Mouse (Mus musculus) adrenal gland, adult 2 months (tissue): ENCODE measurements around the gene Olfr1138. TPM values are rescaled to one million over a fixed set of nuclear protein-coding genes. Genes with fewer than 3 reads are reported as not detected.

Experiments
- DNase-seq: peaks from one replicate; pipeline ENCODE4 v3.0.0; 2021
- long read RNA-seq: library from polyadenylated mRNA; stranded (forward); transcript quantifications from one replicate; pipeline ENCODE4 v2.0.0, GENCODE M21; 2021
- polyA plus RNA-seq: library from polyadenylated mRNA; depleted of rRNA; stranded (reverse); fragments of >200 nt; gene quantifications from 2 replicates; pipeline ENCODE4 v1.2.3, GENCODE M21; 2012; rRNA removed
- total RNA-seq, 2 experiments: library from RNA; stranded (reverse); gene quantifications; 2 replicates each; pipeline ENCODE4 v1.2.3; 2021

The Olfr1138 gene
- not detected for total RNA-seq
- polyA plus RNA-seq, result not detected in 2 replicates
- long read RNA-seq, result 0 reads

- no peak for DNase-seq
Measured at GRCm38 (mm10) chr2:87739878-87740277, at the start of gene Olfr1138. Gene Olfr1138 (minus strand): TSS chr2:87739978.

GRCm38 (mm10) chr2:87779183-87779582 is 39.4 kb upstream of the Olfr1138 start, which contains the start of gene Olfr152:
Gene Olfr152 (plus strand): TSS chr2:87779483.
- DNase-seq, result no peak

- DNase-seq, result no peak
Measured at GRCm38 (mm10) chr2:87776143-87776542, 36.4 kb upstream of the Olfr1138 start.

GRCm38 (mm10) chr2:87753891-87754290 is 14.1 kb upstream of the Olfr1138 start, which contains the start of gene Olfr1141:
Gene Olfr1141 (minus strand): TSS chr2:87753991.
- no peak for DNase-seq

- no peak for DNase-seq
Measured at GRCm38 (mm10) chr2:87743452-87743851, 3.7 kb upstream of the Olfr1138 start, which contains the start of gene Olfr1140. Gene Olfr1140 (plus strand): TSS chr2:87743752.

GRCm38 (mm10) chr2:87713079-87713478 is 26.7 kb downstream of the Olfr1138 start, which contains the start of gene Olfr1137:
Gene Olfr1137 (minus strand): TSS chr2:87713179.
- DNase-seq, result no peak

GRCm38 (mm10) chr2:87693847-87694246 is 45.9 kb downstream of the Olfr1138 start, which contains the start of gene Olfr1136:
Gene Olfr1136 (minus strand): TSS chr2:87693947.
- no peak for DNase-seq

Other genes starting within 250 kb of the Olfr1138 start
- not detected for gene Pramel7, start 242.9 kb downstream of the Olfr1138 start, total RNA-seq
- not detected in 2 replicates for gene Pramel7, start 242.9 kb downstream of the Olfr1138 start, polyA plus RNA-seq
- gene Pramel6, start 233.4 kb downstream of the Olfr1138 start, total RNA-seq, result not detected
- not detected in 2 replicates for gene Pramel6, start 233.4 kb downstream of the Olfr1138 start, polyA plus RNA-seq
- gene Olfr153, start 208.2 kb downstream of the Olfr1138 start, total RNA-seq, result not detected
- gene Olfr153, start 208.2 kb downstream of the Olfr1138 start, polyA plus RNA-seq, result not detected in 2 replicates
- gene Olfr1128, start 194.4 kb downstream of the Olfr1138 start, total RNA-seq, result not detected
- not detected in 2 replicates for gene Olfr1128, start 194.4 kb downstream of the Olfr1138 start, polyA plus RNA-seq
- not detected for gene Olfr1129, start 166.1 kb downstream of the Olfr1138 start, total RNA-seq
- not detected in 2 replicates for gene Olfr1129, start 166.1 kb downstream of the Olfr1138 start, polyA plus RNA-seq
- not detected for gene Olfr1130, start 133.8 kb downstream of the Olfr1138 start, total RNA-seq
- gene Olfr1130, start 133.8 kb downstream of the Olfr1138 start, polyA plus RNA-seq, result not detected in 2 replicates
- gene Olfr1131, start 112.9 kb downstream of the Olfr1138 start, total RNA-seq, result not detected
- not detected in 2 replicates for gene Olfr1131, start 112.9 kb downstream of the Olfr1138 start, polyA plus RNA-seq
- gene Olfr1132, start 102.4 kb downstream of the Olfr1138 start, total RNA-seq, result not detected
- gene Olfr1132, start 102.4 kb downstream of the Olfr1138 start, polyA plus RNA-seq, result not detected in 2 replicates
- gene Olfr1133, start 92.6 kb downstream of the Olfr1138 start, total RNA-seq, result not detected
- not detected in 2 replicates for gene Olfr1133, start 92.6 kb downstream of the Olfr1138 start, polyA plus RNA-seq
- not detected for gene Olfr1134, start 81.5 kb downstream of the Olfr1138 start, total RNA-seq
- not detected in 2 replicates for gene Olfr1134, start 81.5 kb downstream of the Olfr1138 start, polyA plus RNA-seq
- not detected for gene Olfr1135, start 66.3 kb downstream of the Olfr1138 start, total RNA-seq
- not detected in 2 replicates for gene Olfr1135, start 66.3 kb downstream of the Olfr1138 start, polyA plus RNA-seq
- not detected for gene Olfr1136, start 46.0 kb downstream of the Olfr1138 start, total RNA-seq
- not detected in 2 replicates for gene Olfr1136, start 46.0 kb downstream of the Olfr1138 start, polyA plus RNA-seq
- not detected for gene Olfr1137, start 26.8 kb downstream of the Olfr1138 start, total RNA-seq
- not detected in 2 replicates for gene Olfr1137, start 26.8 kb downstream of the Olfr1138 start, polyA plus RNA-seq
- gene Olfr1140, start 3.8 kb upstream of the Olfr1138 start, total RNA-seq, result not detected
- gene Olfr1140, start 3.8 kb upstream of the Olfr1138 start, polyA plus RNA-seq, result not detected in 2 replicates
- not detected for gene Olfr1141, start 14.0 kb upstream of the Olfr1138 start, total RNA-seq
- gene Olfr1141, start 14.0 kb upstream of the Olfr1138 start, polyA plus RNA-seq, result not detected in 2 replicates
- not detected for gene Olfr152, start 39.5 kb upstream of the Olfr1138 start, total RNA-seq
- gene Olfr152, start 39.5 kb upstream of the Olfr1138 start, polyA plus RNA-seq, result not detected in 2 replicates
- gene Olfr1143, start 60.6 kb upstream of the Olfr1138 start, total RNA-seq, result not detected
- gene Olfr1143, start 60.6 kb upstream of the Olfr1138 start, polyA plus RNA-seq, result not detected in 2 replicates
- gene Olfr1145, start 69.8 kb upstream of the Olfr1138 start, total RNA-seq, result not detected
- gene Olfr1145, start 69.8 kb upstream of the Olfr1138 start, polyA plus RNA-seq, result not detected in 2 replicates
- not detected for gene Olfr1148, start 90.6 kb upstream of the Olfr1138 start, total RNA-seq
- not detected in 2 replicates for gene Olfr1148, start 90.6 kb upstream of the Olfr1138 start, polyA plus RNA-seq
- not detected for gene Olfr1150-ps1, start 104.0 kb upstream of the Olfr1138 start, total RNA-seq
- not detected in 2 replicates for gene Olfr1150-ps1, start 104.0 kb upstream of the Olfr1138 start, polyA plus RNA-seq
- not detected for gene Olfr1151, start 115.9 kb upstream of the Olfr1138 start, total RNA-seq
- not detected in 2 replicates for gene Olfr1151, start 115.9 kb upstream of the Olfr1138 start, polyA plus RNA-seq
- gene Olfr1152, start 126.5 kb upstream of the Olfr1138 start, total RNA-seq, result not detected
- not detected in 2 replicates for gene Olfr1152, start 126.5 kb upstream of the Olfr1138 start, polyA plus RNA-seq
- gene Olfr1153, start 155.0 kb upstream of the Olfr1138 start, total RNA-seq, result not detected
- not detected in 2 replicates for gene Olfr1153, start 155.0 kb upstream of the Olfr1138 start, polyA plus RNA-seq
- gene Olfr1154, start 165.2 kb upstream of the Olfr1138 start, total RNA-seq, result not detected
- not detected in 2 replicates for gene Olfr1154, start 165.2 kb upstream of the Olfr1138 start, polyA plus RNA-seq
- not detected for gene Olfr1155, start 205.2 kb upstream of the Olfr1138 start, total RNA-seq
- gene Olfr1155, start 205.2 kb upstream of the Olfr1138 start, polyA plus RNA-seq, result not detected in 2 replicates
- not detected for gene Olfr1156, start 213.1 kb upstream of the Olfr1138 start, total RNA-seq
- not detected in 2 replicates for gene Olfr1156, start 213.1 kb upstream of the Olfr1138 start, polyA plus RNA-seq
- gene Olfr1157, start 228.3 kb upstream of the Olfr1138 start, total RNA-seq, result not detected
- not detected in 2 replicates for gene Olfr1157, start 228.3 kb upstream of the Olfr1138 start, polyA plus RNA-seq
- gene Olfr74, start 234.7 kb upstream of the Olfr1138 start, total RNA-seq, result not detected
- not detected in 2 replicates for gene Olfr74, start 234.7 kb upstream of the Olfr1138 start, polyA plus RNA-seq